Mouse (Mus musculus) layer of hippocampus, postnatal 36 days (tissue): ENCODE results near the gene Col6a2. TPM values are rescaled to one million over a fixed set of nuclear protein-coding genes. Genes with fewer than 3 reads are reported as not detected.

ENCODE experiments used
- DNase-seq, 2 experiments: peaks; one replicate each; pipeline ENCODE4 v3.0.0; 2022
- total RNA-seq, 2 experiments: library from RNA; stranded (reverse); gene quantifications; 2 replicates each; pipeline ENCODE4 v1.2.3; 2021

Col6a2 gene
- total RNA-seq, 2 experiments from 2014 or later, result 3.8 to 6.1 TPM

DNA sequence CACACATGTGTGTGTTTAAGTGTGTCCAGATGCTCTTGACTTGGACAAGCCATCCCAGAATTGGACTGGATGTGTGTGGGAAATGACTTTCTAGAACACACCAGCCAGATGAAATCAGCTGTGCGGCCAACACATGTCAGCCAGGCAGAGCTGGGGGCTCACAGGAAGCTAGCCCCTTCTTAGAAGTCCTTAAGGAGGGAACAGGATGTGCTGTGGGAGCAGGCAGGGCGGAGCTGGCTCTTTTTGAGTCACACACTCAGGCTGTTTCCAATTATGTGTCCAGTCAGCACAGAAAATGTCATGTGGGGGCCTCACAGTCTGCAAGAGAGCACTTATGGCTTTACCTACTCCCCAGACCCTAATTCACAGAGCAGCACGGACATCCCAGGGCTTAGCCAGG is 12.6 kb upstream of the Col6a2 start:
- no peak for DNase-seq

DNA sequence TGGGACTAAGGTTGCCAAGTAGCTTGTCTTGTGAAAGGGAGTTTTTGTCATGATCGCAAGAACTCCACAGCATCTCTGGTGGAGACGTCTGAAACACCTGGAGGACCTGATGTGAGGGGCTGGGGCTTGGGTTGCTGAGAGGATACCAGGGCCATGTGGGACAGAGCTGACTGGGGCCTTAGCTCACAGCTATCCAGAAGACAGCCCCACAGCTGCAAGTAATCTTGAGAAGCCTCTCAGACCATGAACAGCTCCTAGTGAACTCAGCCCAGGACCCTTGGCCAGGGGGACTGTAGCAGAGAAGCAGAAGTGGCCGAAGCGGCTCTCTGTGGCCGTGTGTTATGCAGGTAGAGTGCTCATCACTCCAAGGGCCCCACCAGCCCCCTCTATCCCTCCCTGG is 11.2 kb upstream of the Col6a2 start:
- DNase-seq, result no peak

DNA sequence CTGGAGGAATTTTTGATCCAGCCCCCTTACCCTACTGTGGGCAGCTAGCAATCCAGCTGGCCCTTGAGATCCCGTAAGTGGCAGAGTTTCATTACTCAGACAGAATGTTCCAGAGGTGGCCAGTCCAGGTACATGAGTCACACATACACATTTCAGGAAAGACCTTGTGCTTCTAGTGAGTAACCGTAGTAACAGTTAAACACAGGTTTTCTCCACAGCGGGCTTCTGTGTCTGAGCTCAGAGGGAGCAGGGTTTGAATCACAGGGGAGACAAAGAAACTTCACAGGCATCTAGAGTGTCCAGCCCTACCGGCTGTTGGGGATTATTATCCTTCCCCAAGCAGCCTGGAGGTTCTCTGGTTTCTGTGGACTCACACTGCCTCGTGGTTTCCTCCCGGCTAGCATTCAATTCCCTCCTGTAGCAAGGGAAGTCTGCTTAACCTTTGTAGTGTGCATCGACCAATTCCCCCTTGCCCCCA is 10.7 kb upstream of the Col6a2 start:
- DNase-seq, result no peak

DNA sequence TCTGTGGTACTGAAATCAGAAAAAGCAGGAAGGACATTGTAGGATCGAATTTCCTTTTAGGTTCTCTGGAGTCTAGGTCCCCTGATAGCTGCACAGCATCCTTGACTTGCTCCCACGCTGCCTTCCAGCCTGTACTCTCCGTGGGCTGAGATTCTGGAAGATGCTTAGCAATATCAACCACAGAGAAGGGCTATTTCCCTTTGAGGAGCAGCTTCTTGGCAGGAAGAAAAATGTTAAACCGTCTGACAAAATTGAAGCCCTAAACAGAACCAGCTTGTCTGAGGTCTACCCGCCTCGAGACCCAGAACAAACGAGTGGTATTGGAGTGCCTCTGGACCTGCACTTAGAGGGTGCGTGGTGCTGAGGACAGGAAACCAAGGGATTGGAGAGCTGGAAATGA is 9.2 kb upstream of the Col6a2 start:
- DNase-seq, result no peak

DNA sequence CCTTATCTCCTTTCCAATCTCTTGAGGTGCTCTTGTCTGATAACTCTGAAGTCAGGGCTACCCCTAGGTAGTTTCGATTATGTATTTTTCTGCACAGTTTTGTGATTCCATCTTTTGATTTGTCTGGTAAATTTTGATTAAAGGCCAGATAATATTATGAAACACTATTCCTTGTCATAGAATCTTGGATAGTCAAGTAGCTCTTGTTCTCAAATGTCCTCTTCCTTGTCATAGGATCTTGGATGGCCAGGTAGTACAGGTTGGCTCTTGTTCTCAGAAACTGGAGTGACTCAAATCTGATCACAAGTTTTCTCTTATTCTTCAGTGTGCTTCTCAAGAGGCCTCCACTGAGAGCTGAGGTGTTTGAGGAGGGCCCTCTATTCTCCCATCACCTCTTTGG is 7.2 kb upstream of the Col6a2 start:
- DNase-seq, result no peak

DNA sequence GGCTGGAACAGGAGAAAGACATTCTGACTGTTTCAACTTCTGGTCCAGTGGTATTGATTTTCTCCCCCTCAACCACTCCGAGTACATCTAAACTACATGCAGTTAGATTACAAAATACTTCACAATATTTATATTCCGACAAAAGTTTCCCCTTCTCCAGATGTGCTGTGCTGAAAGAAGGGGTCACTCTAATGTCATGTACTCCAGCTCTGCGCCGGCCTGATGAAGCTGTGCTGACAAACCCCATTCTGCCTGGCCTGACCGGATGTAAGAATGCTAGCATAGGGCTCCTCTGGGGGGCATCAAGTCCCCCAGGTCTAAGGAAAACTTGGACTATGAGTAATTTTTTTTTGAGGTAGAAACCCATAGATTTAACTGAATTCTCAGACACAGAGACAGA is 4.3 kb upstream of the Col6a2 start:
- DNase-seq, result no peak

DNA sequence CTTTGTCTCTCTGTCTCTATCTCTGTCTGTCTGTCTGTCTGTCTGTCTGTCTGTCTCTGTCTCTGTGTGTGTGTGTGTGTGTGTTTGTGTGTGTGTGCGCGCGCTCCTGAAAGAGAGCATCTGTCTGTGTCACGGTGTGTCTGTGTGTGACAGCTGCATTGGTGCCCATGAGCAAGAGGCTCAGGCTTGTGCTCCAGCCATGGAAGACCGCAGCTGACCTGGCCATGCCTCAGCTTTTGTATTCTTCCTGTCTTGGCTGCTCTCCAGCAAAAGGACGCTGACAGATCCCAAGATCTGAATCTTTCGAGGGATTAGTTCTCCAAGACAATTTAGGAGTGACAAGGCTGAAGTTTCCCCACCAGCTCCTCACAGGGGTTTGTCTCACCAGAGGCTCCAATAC is 1.5 kb upstream of the Col6a2 start:
- no peak for DNase-seq

DNA sequence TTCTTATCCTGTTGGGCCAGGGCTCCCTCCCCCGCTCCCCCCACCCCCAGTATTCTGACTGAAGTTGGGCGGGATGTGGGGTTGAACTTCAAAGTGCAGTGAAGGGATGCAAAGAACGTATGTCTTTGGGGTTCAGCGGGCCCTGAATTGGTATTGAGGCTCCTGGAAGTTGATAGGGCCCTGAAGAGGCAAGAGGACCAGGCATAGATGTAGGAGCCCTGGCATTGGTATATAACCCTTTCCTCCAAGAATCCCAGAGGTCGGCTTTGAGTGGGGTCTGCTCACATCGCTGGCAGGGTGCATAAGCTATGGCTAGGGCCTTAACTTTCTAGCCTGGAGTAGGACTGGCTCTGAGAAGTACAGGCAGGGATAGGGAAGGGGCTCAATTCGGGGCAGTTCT is 304 bp upstream of the Col6a2 start:
- DNase-seq, result no peak

DNA sequence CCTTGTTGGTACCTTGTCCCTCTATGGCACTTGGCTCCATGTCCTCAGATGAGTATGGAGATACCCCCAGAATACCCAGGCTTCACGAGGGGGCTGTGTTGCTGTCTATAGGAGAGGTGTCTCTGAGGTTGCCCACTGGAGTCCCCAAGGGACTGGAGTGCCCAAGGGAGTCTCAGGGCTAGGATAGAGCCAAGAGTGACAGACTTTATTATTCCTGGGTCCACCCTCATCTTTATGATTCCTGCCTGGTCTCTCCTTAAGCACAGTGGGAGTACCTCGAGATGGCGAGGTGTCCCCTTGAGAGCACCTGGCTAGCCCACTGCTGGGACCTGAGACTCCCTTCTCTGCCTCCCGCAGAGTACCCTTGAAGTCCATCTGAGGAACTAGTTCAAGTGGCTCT is 1.0 kb downstream of the Col6a2 start:
- DNase-seq, result no peak

DNA sequence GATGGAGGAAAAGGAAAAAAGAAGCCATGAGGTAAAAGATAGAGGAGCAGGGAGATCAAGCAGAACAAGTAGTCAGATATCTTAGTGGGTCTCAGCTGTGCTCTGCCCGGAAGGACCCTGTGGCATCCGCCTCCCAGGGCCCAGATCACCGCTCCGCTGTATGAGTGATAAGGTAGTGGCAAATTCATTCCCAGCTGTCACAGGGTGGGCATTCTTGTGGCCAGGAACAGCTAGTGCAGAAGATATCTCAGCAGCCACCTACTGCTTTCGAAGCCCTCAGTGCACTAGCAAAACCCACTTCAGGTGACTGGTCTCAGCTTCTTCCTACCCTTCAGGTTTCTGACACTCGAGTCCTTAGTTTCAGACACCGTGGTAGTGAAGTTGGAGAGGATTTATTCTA is 11.0 kb downstream of the Col6a2 start:
- no peak for DNase-seq

DNA sequence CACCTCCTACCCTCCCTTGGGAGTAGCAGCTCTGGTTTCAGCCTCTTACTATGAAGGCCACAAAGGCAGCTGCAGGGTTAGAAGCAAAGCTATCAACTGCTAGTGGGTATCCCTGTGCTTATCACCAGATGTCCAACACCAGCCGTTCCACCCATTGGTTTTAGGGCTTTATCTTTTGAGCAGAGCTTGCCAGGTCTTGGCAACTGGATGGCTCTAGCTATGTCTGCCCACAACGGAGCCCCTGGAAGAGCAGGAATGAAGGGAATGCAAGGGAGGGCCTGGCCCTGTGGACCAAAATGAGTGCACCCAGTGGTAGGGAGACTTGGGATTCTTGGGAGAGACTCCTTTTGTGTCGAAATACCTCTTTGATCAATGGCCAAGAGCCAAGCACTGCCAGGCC is 20.7 kb downstream of the Col6a2 start:
- DNase-seq, result no peak

DNA sequence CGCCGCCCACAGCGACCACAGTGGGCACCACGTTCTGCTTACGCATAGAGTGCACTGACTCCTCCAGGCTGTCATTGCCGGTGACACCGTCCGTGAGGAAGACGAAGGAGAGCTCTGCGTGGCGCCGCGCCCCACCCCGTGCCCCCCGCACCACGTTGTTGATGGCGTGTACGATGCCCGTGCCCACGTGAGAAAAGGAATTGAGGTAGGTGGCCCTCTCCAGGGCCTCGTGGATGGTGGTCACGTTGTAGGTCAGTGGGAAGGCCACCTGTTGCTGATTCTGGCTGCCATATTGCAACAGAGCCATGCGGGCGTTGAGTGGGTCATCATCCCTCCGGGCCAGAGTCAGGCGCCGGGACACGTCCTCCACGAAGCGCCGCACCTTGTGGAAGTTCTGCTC is 27.1 kb downstream of the Col6a2 start:
- DNase-seq, result no peak

DNA sequence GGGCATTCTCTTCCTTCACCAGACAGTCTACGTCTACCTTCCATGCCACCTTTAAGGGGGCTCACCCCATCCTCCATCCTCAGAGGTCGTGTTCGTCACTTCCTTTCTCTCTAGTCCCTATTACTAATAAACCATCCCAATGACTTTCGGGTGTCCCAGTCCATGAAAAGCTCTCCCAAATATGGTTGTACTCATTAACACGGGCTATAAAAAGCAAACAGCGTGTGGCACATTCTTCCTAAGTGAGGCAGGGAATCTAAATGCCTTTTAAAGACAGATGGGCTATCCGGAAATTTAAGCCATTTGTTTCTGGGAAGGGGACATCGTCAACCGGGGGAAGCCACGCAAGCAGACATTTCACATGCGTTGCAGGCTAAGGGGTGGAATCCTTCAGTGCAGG is 33.2 kb downstream of the Col6a2 start:
- DNase-seq, result no peak

DNA sequence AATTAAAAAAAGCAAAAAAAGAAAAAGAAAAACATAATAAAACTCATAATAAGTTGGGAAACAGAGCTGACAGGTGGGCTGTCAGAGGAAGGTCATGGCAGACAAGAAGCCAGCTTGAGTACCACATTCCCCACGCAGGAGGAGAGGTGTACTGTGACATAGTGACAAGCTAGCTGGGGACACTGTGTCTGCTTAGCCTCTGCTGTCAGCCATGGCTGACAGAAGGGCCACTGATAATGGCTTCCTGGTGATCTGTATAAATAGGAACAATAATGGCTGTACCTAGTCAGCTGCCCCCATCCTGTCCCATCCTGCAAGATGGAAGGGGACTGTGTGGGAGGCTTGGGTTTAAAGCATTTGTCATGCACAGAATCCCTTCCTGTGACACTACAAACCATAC is 37.2 kb downstream of the Col6a2 start:
- DNase-seq, result no peak

DNA sequence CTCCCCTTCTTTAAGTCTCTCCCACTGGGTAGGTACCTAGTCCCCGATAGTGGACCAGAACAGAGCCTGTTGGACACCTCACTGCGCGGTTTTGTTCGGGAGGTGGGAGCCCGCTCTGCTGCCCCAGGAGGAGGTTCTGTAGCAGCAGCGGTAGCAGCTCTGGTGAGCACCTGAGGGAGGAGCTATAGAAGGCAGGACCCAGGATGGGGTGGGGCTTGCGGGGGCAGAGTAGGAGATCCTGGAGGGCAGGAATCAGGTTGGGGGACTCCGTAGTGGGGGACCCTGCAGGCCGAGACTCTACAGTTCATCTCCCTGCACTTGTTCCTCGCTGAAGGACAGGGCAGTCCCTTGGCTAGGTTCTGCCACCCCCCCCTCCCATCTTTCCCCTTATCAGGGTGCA is 39.3 kb downstream of the Col6a2 start:
- no peak for DNase-seq

DNA sequence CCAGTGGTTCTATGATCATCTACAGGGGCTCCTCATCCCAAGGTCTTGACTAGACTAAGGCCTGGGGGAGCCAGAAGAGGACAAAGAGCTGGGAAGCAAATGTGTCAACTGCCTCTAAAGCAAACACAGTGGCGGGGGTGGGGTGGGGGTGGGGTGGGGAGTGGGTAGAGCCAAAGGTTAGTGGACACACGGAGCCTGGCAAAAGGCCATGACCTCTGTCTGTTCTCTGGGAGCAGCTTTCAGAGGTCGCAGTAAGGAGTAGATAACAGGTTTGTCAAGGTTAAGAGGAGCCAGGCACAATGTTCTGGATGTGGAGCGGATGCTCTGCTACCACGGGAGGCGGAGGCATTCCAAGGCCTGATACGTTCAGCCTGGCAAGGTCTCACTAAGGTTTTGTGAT is 46.5 kb downstream of the Col6a2 start:
- DNase-seq, result no peak

DNA sequence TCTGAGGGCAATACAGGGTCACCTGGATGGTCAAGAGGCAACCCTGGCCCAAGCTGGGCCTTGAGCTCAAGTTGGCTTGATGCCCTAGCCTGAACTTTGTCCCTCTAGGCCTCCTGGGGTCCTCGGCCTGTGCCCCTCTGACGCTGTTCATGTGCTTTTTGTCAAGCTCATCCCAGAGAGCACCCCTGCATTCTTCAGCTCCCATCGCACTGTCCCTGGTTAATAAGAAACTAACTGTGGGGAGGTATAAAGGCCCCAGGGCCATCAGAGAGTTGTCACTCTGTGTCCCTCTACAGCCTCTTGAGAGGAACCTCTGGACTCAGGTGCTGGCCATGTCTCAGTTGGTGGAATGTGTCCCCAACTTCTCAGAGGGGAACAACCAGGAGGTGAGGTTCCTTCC is 48.1 kb downstream of the Col6a2 start, which contains the start of gene Ftcd:
Gene Ftcd (plus strand): TSS at position 275 of the 400 bp plus-strand sequence.
- DNase-seq, result no peak

DNA sequence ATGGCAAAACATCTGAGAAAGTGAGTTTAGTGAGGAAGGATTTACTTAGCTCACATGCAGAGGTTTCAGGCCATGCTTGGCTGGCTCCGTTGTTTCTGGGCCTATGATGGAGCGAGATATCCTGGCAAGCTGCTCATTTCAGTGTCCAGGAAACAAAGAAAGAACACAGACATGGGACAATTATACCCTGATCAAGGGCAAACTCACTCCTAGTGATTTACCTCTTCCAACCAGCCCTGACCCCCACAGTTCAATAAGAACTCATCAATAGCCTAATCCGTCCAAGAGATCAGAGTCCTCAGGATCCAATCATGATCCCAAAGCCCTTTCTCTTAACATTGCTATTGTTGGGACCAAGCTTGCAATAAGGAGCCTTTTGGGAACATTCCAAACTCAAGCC is 51.3 kb downstream of the Col6a2 start:
- DNase-seq, result no peak

DNA sequence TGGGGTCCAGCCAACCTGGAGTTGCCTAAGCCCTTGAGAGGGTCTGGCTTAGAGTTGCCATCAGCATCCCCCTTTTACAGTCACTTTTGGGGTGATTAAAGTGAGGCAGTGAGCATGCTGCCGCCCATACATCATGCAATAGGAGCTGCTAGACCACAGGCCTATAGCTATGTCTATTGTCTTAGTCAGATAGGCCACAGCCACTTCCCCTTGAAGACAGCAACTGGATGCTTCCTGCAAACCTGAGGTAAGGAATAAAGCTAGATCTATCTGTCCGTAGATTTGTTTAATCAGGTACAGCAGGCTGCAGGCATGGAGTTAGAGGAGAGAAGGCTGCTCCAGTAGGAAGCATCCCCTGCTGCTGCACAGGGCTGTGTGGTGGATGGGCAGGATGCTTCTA is 52.4 kb downstream of the Col6a2 start:
- DNase-seq, result no peak

DNA sequence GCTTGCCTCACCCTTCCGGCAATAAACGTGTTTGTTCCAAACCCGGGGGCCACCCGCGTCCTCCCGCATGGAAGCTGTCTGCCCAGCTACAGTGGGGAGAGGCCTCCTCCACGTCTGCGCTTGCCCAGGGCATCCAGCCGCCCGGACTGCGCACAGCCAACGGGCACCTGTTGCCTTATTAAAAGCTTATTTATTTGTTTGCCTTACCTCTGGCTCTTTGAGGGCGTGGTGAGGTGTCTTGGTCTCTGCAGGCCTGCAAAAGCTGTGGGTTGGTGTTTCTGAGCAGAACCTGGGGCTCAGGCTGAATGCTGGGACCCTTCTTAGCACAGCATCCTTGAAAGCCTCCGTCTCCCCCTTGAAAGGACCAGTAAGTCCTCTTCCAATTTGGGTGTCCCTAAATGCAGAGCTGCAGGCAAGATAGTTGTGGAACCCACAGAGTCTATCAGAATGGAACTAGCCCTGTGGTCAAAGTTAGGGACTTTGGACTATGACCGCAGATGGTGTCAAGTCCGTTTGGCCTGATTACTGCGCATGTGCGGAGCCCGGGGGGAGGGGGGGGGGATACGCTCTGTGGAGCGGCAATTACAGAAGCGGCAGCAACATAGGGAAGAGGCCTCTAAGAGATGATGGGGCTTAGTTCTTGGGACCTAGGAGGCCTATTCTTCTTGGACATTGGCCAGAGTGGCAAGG is 53.3 kb downstream of the Col6a2 start:
- no peak for DNase-seq

DNA sequence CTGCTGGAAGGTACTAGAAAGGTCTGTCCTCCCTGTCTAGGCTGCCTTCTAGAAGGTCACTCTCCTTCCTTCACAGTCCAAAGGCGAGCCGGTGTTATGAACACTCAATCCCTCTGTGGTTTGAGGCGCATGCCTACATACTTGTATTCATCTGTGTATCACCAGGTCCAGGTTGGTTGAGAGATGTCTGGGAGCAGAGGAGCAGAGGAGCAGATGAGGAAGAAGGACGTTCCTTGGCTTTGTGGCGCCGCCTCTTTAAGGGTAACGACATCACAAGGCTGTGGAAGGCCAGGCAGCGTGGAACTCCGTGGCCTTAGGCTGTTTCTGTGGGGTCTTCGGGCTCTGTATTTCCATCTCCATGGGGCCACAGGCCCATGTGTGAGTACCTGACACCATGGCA is 61.5 kb downstream of the Col6a2 start, which contains the start of gene Spatc1l:
Gene Spatc1l (plus strand): TSS at position 301 of the 400 bp plus-strand sequence.
- DNase-seq, result no peak

DNA sequence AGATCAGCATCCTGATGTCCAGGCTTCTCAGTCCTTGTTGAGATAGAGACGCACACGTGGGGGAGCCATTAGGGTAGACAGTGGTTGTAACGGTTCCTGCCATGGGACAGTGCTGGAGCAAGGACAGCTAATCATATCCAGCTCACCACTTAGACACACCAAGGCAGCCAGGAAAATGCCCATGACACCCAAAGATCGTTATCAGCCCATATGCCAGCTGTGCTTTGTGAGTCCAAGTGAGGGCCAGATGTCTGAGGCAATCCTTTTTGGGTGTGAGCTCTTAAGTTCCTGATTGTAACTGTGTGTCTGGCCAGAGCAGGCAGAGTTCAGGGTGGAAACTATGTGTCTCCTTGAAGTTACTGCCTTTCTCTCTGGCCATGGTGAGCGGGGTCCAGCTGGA is 69.4 kb downstream of the Col6a2 start:
- DNase-seq, result no peak

DNA sequence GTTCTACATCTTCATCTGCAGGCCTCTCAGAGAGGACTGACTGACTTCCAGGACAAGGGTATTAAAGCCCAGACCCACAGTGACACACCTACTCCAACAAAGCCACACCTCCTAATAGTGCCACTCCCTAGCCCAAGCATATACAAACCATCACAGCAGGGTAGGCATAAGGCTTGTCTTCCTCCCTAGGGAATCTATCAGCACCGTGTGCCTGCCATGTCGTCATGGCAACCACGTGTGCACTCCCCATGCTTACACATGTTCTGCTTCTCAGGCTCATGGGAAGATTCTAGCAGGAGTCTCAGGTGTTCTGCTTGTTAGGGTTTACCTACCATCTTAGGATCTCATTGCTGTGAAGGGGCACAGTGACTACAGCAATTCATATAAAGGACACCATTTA is 71.9 kb downstream of the Col6a2 start:
- DNase-seq, result no peak

DNA sequence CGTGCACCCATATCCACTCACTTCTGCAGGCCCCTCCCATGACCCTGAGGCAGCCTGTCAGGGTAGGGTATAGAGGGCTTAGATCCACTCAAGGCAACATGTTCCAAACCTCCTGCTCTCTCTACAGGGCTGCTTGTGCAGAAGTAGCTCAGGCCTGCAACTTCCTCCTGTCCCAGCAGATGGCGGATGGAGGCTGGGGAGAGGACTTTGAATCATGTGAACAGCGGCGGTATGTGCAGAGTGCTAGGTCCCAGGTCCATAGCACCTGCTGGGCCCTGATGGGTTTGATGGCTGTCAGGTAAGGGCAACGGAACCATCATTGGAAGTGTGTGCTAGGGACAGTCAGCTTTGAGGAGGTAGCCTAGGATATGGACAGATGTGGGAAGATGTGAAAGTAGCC is 73.0 kb downstream of the Col6a2 start:
- DNase-seq, result no peak

DNA sequence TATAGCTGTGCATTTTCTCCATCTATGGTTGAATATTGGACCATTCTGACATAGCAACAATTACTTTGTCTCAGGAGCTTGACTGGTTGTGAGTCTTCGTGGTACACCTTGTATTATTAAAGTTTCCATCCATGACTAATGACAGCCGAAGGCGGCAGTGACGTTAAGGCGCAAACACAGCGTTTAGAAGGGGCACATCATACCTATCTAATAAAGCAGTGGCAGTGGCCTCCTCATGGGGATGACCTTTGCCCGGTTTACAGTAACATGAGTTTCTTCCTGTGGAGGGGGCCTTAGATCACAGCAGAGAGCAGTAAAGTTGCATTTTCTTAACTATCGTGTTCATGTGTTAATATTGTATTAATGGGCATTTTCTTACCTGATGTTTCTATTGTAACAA is 75.2 kb downstream of the Col6a2 start:
- DNase-seq, result no peak
